Mouse (Mus musculus) heart, embryonic 14.5 days (tissue): ENCODE measurements around the gene Abhd16a. TPM values are rescaled to one million over a fixed set of nuclear protein-coding genes. Genes with fewer than 3 reads are reported as not detected.

Experiments used
- ATAC-seq: fragments of 200-750 bp; cut with Nextera tagmentation; 2 replicates; pipeline ENCODE4 v1.8.0; 2017; ENCODE audit warnings: low read depth, moderate TSS enrichment; ENCODE audit not compliant: insufficient number of reproducible peaks, insufficient read depth, low FRiP score
- H3K27ac ChIP-seq, 2 experiments: fragments of 200-500 bp in 1 of 2; fragments of 300-500 bp in 1 of 2; sonication (generic) in 1 of 2; replicated peaks in 1 of 2; 2 replicates each; pipeline ENCODE4 v1.5.1; 2012 to 2014; ENCODE audit warnings: low read depth in 2 of 2, low read length in 2 of 2, control low read depth in 1 of 2, mild to moderate bottlenecking in 1 of 2, mixed read lengths in 1 of 2; ENCODE audit not compliant: control insufficient read depth in 1 of 2, insufficient read depth in 1 of 2
- H3K27me3 ChIP-seq: fragments of 300-500 bp; sonication (generic); 2 replicates; pipeline ENCODE4 v1.6.1; 2014; ENCODE audit warnings: mild to moderate bottlenecking, low read length, control low read depth; ENCODE audit not compliant: control insufficient read depth, insufficient read depth
- H3K36me3 ChIP-seq: fragments of 300-500 bp; sonication (generic); 2 replicates; pipeline ENCODE4 v1.6.1; 2014; ENCODE audit warnings: mild to moderate bottlenecking, control low read depth, low read length, mixed read lengths; ENCODE audit not compliant: control insufficient read depth, insufficient read depth
- H3K4me1 ChIP-seq, 2 experiments: fragments of 200-500 bp in 1 of 2; fragments of 300-500 bp in 1 of 2; sonication (generic) in 1 of 2; 2 replicates each; pipeline ENCODE4 v1.6.1; 2012 to 2014; ENCODE audit warnings: low read length in 2 of 2, control low read depth in 1 of 2, mixed read lengths in 1 of 2; ENCODE audit not compliant: control insufficient read depth in 2 of 2, insufficient read depth in 2 of 2
- H3K4me2 ChIP-seq: fragments of 300-500 bp; sonication (generic); 2 replicates; pipeline ENCODE4 v1.6.1; 2014; ENCODE audit warnings: mild to moderate bottlenecking, low read length
- H3K4me3 ChIP-seq, 2 experiments: fragments of 200-500 bp in 1 of 2; fragments of 300-500 bp in 1 of 2; sonication (generic) in 1 of 2; 2 replicates each; pipeline ENCODE4 v1.5.1; 2012 to 2014; ENCODE audit warnings: low read length in 2 of 2, mild to moderate bottlenecking in 2 of 2, control low read depth in 1 of 2, low read depth in 1 of 2, moderate library complexity in 1 of 2; ENCODE audit not compliant: control insufficient read depth in 1 of 2, insufficient read depth in 1 of 2
- H3K9ac ChIP-seq: fragments of 300-500 bp; sonication (generic); 2 replicates; pipeline ENCODE4 v1.6.1; 2014; ENCODE audit warnings: mild to moderate bottlenecking, low read length
- H3K9me3 ChIP-seq: fragments of 300-500 bp; sonication (generic); 2 replicates; pipeline ENCODE4 v1.6.1; 2016; ENCODE audit warnings: low read length, control low read depth; ENCODE audit not compliant: control insufficient read depth
- WGBS: fragments of 180-500 bp; shearing (Covaris S2); extraction: QIAGEN DNeasy Blood & Tissue Kit; methylation state at CpG from one replicate; pipeline ENCODE4 v1.1.7; 2014; 5-methylcytosine and 5-hydroxymethylcytosine counted together
- polyA plus RNA-seq: library from polyadenylated mRNA; unstranded; fragments of >200 nt; fragmentation: Nextera tagmentation; extraction: Ambion mirVana; gene quantifications from 2 replicates; pipeline ENCODE4 v1.2.1, GENCODE M21; 2014

Abhd16a gene
- polyA plus RNA-seq, 1 experiment from 2014 or later, result 64.5 TPM

DNA sequence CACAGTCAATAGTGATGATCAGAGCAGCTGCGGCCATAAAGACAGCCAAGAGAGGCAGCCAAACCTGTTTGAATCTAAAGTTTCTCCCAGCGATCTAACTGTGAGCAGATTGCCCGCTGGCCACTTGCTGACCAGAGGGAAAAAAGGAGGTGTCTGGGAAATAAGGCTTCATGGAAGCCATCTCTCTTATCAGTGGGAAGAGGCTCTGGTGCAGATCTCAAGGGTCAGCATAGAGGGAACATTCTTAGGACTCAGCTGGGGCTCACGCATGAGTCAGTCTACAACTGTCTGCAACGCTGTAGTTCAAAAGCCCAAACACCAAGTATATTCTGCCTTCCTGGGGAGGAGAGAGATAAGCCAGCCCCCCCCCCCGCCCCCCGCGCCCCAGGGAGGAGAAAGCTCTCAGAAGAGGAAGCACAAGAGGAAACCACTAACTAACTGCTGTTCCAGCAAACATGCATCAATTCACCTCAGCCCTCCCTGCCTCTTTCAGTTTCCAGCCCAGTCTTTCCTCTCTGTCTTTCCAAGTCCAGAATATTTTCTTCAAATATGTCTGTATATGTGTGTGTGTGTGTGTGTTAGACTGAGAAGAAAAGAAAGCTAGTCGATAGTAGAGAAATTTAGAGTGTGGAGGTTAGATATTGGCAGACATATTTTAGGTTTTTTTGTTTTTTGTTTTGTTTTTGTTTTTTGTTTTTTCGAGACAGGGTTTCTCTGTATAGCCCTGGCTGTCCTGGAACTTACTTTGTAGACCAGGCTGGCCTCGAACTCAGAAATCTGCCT lies 40.7 kb upstream of the Abhd16a start:
- Histone ChIP-seq H3K9me3 (no peaks in the 10 kb centered on the region), H3K4me2 (peak overlapping the region; percentile 75), H3K4me3 (no peak overlapping the region), H3K36me3 (peaks cover 13% of the 10 kb centered on the region), H3K27me3 (no peaks in the 10 kb centered on the region), H3K9ac (peak overlapping the region; percentile 44), H3K27ac (peak overlapping the region; percentile 99), H3K4me1 (peaks cover 32 to 61% of the 10 kb centered on the region in 2 experiments)
- ATAC-seq, result no peak
- WGBS, result 21% methylated on average over 11 of the region's 11 CpGs

DNA sequence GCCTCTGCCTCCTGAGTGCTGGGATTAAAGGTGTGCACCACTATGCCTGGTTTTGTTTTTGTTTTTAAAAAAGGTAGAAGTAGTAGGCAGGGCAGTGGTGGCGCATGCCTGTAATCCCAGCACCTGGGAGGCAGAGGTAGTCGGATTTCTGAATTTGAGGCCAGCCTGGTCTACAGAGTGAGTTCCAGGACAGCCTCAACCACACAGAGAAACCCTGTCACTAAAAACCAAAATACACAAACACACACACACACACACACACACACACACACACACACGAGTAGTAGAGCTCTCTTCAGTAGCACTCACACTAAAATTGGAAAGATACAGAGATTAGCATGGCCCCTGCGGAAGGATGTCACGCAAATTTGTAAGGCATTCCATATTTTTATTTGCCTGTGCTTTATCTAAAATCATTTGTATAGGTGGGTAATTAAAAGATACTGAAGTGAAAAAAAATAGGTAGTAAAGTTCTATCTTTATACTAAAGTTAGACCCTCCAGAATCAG lies 40.1 kb upstream of the Abhd16a start:
- peak overlapping the region in 1 of 2 experiments; percentile 63; a peak in 1 of 4 replicates for H3K4me3 ChIP-seq
- H3K27ac ChIP-seq, result peak overlapping the region; percentile 99
- peak overlapping the region; percentile 94; the same call in 1 of the 2 replicates for H3K9ac ChIP-seq
- WGBS, result 59% methylated on average over 5 of the region's 5 CpGs
- H3K27me3 ChIP-seq, result no peaks in the 10 kb centered on the region
- H3K36me3 ChIP-seq, result peaks cover 19% of the 10 kb centered on the region
- peak overlapping the region; percentile 75 for H3K4me2 ChIP-seq
- H3K4me1 ChIP-seq, result peaks cover 32 to 60% of the 10 kb centered on the region in 2 experiments
- no peaks in the 10 kb centered on the region for H3K9me3 ChIP-seq
- ATAC-seq, result no peak

DNA sequence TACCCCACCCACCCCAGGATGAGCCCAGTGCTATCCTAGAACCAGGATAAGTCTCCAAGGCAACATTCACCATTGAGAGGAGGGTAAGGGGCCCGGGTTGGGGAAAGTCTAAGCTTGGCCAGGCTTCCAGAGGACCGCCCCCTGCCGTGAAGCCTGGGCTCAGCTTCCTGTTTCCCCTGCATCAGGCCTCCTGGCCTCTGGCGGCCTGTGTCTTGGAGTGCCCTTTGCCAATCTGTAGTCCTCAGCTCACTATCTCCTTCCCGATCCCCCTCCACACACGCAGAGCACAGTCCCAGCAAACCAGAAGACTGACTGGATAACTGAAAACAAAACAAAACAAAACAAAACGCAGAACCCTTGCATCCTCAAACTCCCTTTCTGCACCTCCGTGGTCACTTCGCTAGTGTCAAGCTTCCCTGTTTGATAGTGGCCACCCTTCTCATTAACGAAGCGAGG lies 39.5 kb upstream of the Abhd16a start, which contains the start of gene Clic1:
Clic1 (plus strand) TSS at position 406 of the 456 bp plus-strand sequence.
- 1% methylated on average over 11 of the region's 11 CpGs for WGBS

DNA sequence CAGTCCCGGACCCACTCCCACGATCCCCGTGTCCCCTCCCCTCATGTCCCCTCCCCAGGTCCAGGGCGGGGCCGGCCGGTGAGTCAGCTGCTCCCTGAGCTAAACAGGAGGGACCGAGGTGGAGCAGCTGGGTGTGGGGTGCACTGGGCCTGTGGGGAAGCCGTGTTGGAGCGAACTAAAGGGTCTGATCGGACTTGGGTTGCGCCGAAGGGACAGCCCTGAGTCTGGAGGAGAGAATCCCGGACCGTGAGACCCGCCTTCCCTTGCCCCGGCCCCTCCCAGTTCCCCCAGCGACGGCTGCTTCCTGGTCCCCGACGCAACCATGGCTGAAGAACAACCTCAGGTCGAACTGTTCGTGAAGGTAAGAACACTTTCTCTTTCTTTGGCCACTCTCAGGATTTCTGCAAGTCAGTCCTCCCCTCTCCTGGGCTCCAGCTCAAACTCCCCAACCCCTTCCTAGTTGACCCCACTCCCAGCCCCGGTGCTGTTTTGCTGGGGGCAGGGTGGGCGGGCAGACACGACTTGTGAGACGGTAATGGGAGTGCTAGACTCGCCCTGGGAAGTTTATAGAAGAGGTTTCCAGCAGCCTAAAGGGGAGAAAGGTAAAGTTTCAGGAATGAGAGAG lies 38.8 kb upstream of the Abhd16a start:
- Histone ChIP-seq H3K9me3 (no peaks in the 10 kb centered on the region), H3K27ac (peak overlapping the region; percentile 99), H3K4me2 (peak overlapping the region; percentile 75), H3K27me3 (no peaks in the 10 kb centered on the region), H3K36me3 (peaks cover 31% of the 10 kb centered on the region), H3K4me3 (peak overlapping the region; percentile 55 to 63), H3K9ac (peak overlapping the region; percentile 94), H3K4me1 (peaks cover 28 to 48% of the 10 kb centered on the region in 2 experiments)
- under 1% methylated on average over 27 of the region's 27 CpGs for WGBS
- peak; percentile 11 for ATAC-seq

More for the DNA sequence above, 39.5 kb upstream of the Abhd16a start, which contains the start of gene Clic1:
- peaks cover 25% of the 10 kb centered on the region for H3K36me3 ChIP-seq
- peak within 1 kb of the TSS; percentile 99 for H3K27ac ChIP-seq
- peaks cover 32 to 54% of the 10 kb centered on the region in 2 experiments for H3K4me1 ChIP-seq
- H3K9me3 ChIP-seq, result no peaks in the 10 kb centered on the region
- peak within 1 kb of the TSS; percentile 75 for H3K4me2 ChIP-seq
- H3K4me3 ChIP-seq, result peak within 1 kb of the TSS; percentile 55 to 63
- no peaks in the 10 kb centered on the region for H3K27me3 ChIP-seq
- peak; percentile 24 for ATAC-seq
- peak within 1 kb of the TSS; percentile 94 for H3K9ac ChIP-seq

DNA sequence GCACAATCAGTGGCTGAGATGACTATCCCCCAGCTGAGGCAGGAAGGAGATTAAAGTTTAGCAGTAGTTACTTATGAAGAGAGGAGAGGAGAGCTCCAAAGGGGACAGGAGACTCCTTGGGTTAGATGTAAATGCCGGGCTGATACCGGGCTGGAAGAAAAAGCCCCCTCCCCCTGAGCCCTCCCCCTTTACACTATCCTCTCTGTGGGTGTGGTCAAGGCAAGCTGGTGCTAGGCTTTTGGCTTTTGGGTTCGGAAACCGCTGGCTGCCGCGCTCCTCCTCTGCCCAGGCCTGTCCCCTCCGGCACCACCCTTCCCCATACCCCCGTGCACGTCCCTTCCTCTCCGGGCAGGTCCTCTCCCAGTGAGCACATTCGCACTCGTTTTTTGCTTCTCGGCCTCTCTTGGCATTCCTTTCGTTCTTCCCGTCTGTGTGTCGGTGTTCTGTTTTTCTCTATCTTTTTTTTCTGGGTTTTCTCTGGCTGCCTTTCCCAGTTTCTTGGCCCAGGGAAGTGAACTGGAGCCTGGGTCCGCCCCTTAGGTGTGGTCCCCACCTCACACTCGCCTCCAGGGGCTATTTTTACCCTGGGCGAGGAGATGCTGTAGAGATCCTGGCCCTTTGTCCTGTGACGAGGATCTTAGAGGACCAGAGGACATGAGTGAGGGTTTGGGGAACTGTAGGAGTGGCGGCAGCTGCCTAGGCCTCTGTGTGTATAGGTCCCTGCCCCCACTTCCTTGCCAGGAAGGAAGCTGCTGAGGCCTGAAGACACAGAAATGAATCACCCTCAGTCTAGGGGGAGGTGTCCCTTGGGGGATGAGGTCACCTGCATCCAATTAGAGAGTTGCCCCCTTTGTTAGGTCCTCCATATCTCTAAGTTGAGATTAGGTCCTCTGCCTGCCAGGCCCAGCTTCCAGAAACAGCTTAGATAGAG lies 37.6 kb upstream of the Abhd16a start:
- Histone ChIP-seq H3K27ac (peak overlapping the region; percentile 99), H3K4me1 (peaks cover 23 to 38% of the 10 kb centered on the region in 2 experiments), H3K9ac (peak overlapping the region; percentile 94), H3K9me3 (no peaks in the 10 kb centered on the region), H3K4me2 (peak overlapping the region; percentile 75), H3K4me3 (peak overlapping the region; percentile 55 to 63), H3K27me3 (no peaks in the 10 kb centered on the region), H3K36me3 (peaks cover 43% of the 10 kb centered on the region)
- peak; percentile 78 for ATAC-seq
- WGBS, result under 1% methylated on average over 21 of the region's 21 CpGs

DNA sequence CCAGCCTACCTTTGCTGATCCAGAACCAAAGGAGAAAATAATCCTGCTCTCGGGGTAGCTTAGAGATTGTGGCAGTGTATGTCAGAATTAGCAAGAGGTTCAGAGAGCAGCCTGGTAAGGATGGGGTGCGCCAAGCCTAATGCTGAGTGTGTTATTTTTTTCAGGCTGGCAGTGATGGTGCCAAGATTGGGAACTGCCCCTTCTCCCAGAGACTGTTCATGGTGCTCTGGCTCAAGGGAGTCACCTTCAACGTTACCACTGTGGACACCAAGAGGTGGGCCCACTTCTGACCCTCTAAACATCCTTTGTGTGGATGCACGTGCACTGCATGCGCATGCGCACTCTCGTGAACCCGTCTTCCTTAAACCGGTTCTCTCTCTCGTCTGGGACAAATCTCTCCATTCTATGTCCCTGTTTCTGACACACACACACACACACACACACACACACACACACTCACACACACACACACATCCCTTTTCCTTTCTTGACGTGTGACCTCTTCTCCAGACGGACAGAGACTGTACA lies 36.7 kb upstream of the Abhd16a start:
- peaks cover 23 to 33% of the 10 kb centered on the region in 2 experiments for H3K4me1 ChIP-seq
- H3K9ac ChIP-seq, result peak overlapping the region; percentile 94
- no peaks in the 10 kb centered on the region for H3K9me3 ChIP-seq
- H3K4me3 ChIP-seq, result peak overlapping the region; percentile 55 to 63
- H3K4me2 ChIP-seq, result peak overlapping the region; percentile 75
- peaks cover 52% of the 10 kb centered on the region for H3K36me3 ChIP-seq
- no peak for ATAC-seq
- H3K27me3 ChIP-seq, result no peaks in the 10 kb centered on the region
- WGBS, result 57% methylated on average over 12 of the region's 12 CpGs
- H3K27ac ChIP-seq, result peak overlapping the region; percentile 99
